9 mouse cellular contexts compared by ENCODE assay signal in the genomic region with DNA sequence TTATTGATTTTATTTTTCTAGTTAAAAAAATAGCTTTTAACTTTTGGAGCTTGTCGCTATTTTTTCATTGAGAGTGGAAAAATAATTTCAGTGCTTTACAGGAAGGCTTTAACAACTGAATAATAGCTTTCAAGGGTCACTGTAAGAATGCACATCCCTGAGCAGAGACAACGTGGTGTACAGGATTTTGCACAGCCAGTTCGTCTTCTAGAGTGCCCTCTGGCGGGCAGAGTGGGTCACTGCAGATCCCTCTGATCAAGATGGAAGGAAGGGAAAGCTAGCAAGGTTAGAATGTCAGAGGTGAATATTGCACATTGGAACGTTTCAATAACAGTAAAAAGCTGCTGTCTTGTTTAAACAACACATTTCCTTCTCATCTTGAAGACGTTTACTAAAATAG. TPM values are rescaled to one million over a fixed set of nuclear protein-coding genes. Genes with fewer than 3 reads are reported as not detected.
DNase-seq lines count a peak whose midpoint lies in the region; TF ChIP-seq lines count a peak whose summit lies in the region.
"Had no signal": no experiment of that assay in that cellular context is flagged by ENCODE, and none has a peak within 500 bp of the region (broad histone marks: within the 10 kb centered on the region; RNA-seq: fewer than 3 reads in every experiment).

No protein-coding gene starts in this region.

- WGBS in forebrain, embryonic 10.5 days: 9% methylated on average over 6 of the region's 6 CpGs

- H3K27ac ChIP-seq in ES-E14 (ENCODE audit: insufficient read depth, low read depth, low read length, poor library complexity, severe bottlenecking): no peak overlapping the region
- H3K27ac ChIP-seq in forebrain, embryonic 10.5 days: no peak overlapping the region
- H3K27ac ChIP-seq: limb, embryonic 15.5 days had no signal

- DNase-seq in ES-E14 (ENCODE audit: low read depth, low spot score): peak; percentile 57
- DNase-seq in brain, adult 2 months (ENCODE audit: low read depth, low spot score): peak; percentile 71
- DNase-seq in forebrain, embryonic 10.5 days (ENCODE audit: extremely low spot score, low spot score): peak; percentile 75
- DNase-seq in heart, postnatal 36 days: peak; percentile 61 to 77
- peak; percentile 80 for DNase-seq in layer of hippocampus, adult 11-12 months (ENCODE audit: low spot score)
- peak; percentile 84 for DNase-seq in lung, postnatal 36 days
- DNase-seq in right cerebral cortex, adult 18-20 months: peak; percentile 77
- peak; percentile 19 for DNase-seq in urinary bladder, postnatal 10 days (ENCODE audit: low spot score)

- H3K9ac ChIP-seq in ES-E14 (ENCODE audit: insufficient read depth, low read depth, low read length, poor library complexity, severe bottlenecking): no peak overlapping the region
- H3K9ac ChIP-seq: limb, embryonic 15.5 days had no signal

- peaks cover 0 to 2% of the 10 kb centered on the region in 2 experiments; a peak in 1 of 4 replicates for H3K4me1 ChIP-seq in ES-E14 (ENCODE audit: control insufficient read depth in 2 of 2, insufficient read depth in 2 of 2, low read length in 2 of 2, poor library complexity in 1 of 2)
- H3K4me1 ChIP-seq in forebrain, embryonic 10.5 days: no peaks in the 10 kb centered on the region
- H3K4me1 ChIP-seq: limb, embryonic 15.5 days had no signal

- H3K27me3 ChIP-seq in forebrain, embryonic 10.5 days (ENCODE audit: poor library complexity, severe bottlenecking): no peaks in the 10 kb centered on the region
- H3K27me3 ChIP-seq: limb, embryonic 15.5 days had no signal

- no peak overlapping the region for H3K4me3 ChIP-seq in ES-E14 (ENCODE audit: insufficient read depth in 1 of 2, low read depth in 1 of 2, low read length in 2 of 2, poor library complexity in 1 of 2, severe bottlenecking in 1 of 2)
- no peak overlapping the region for H3K4me3 ChIP-seq in forebrain, embryonic 10.5 days
- H3K4me3 ChIP-seq: limb, embryonic 15.5 days had no signal

- H3K9me3 ChIP-seq in ES-E14 (ENCODE audit: control insufficient read depth, insufficient read depth, low read depth, low read length): no peaks in the 10 kb centered on the region
- H3K9me3 ChIP-seq in forebrain, embryonic 10.5 days: no peaks in the 10 kb centered on the region
- H3K9me3 ChIP-seq: limb, embryonic 15.5 days had no signal

- intact Hi-C loops in heart, postnatal 36 days (cut with DNase I): loop anchor here (1.0 to 5.0 kb wide), 3 partner anchors 87 to 297 kb away; no protein-coding TSS in a partner anchor

- H3K36me3 ChIP-seq in ES-E14 (ENCODE audit: control insufficient read depth, insufficient read depth, low read length, poor library complexity, severe bottlenecking): no peaks in the 10 kb centered on the region
- H3K36me3 ChIP-seq in forebrain, embryonic 10.5 days (replicated peaks): no peaks in the 10 kb centered on the region
- H3K36me3 ChIP-seq: limb, embryonic 15.5 days had no signal

- in situ Hi-C loops in ES-E14 (cut with MboI; ENCODE audit: low sequenced_read_pairs in 2 of 2, unreplicated experiment in 2 of 2): no loop called here

TF ChIP-seq in ES-E14, 5 proteins besides CTCF, POLR2A, EP300 and RAD21:
- no peak for TF ChIP-seq CHD2 (IDR thresholded peaks at IDR 0.05; ENCODE audit: low read depth, low read length)
- 0 out of 2 replicates have a peak, but pooled peaks have one; percentile 21 for TF ChIP-seq ZC3H11A (IDR thresholded peaks at IDR 0.05; ENCODE audit: borderline replicate concordance, low read depth, low read length)
TF ChIP-seq in ES-E14: peak in this region for 1.

RNA-seq across cellular contexts. Expression of gene Afp, which starts 10.2 kb away (rescaled TPM):
- 0.18 TPM in 1 of 2 replicates, not detected in the other for total RNA-seq in ES-E14 (2012; rRNA removed)
- 0.11 TPM in 1 of 2 replicates, not detected in the other for polyA plus RNA-seq in forebrain, embryonic 10.5 days (2016; fragmentation: Nextera tagmentation; extraction: Ambion mirVana)
- total RNA-seq in heart, postnatal 36 days (2021): not detected

RNA-seq across cellular contexts. Expression of gene Afm, which starts 18.0 kb away (rescaled TPM):
- total RNA-seq in ES-E14 (2012; rRNA removed): not detected in 2 replicates
- not detected in 2 replicates for polyA plus RNA-seq in forebrain, embryonic 10.5 days (2016; fragmentation: Nextera tagmentation; extraction: Ambion mirVana)
- total RNA-seq in heart, postnatal 36 days (2021): not detected
- polyA plus RNA-seq: limb, embryonic 15.5 days had no signal

RNA-seq across cellular contexts. Expression of gene Alb, which starts 40.0 kb away (rescaled TPM):
- total RNA-seq in ES-E14 (2012; rRNA removed): not detected in 2 replicates
- polyA plus RNA-seq in forebrain, embryonic 10.5 days (2016; fragmentation: Nextera tagmentation; extraction: Ambion mirVana): not detected in 2 replicates
- not detected for total RNA-seq in heart, postnatal 36 days (2021)

Comparison
In these comparisons a context has a peak if more than half of its experiments do, and no peak if none do; other contexts are left out.
1. DNase-seq: peak in every context shown above with its lines; median percentile 84 in lung, postnatal 36 days; 80 in layer of hippocampus, adult 11-12 months; 77 in right cerebral cortex, adult 18-20 months; 75 in forebrain, embryonic 10.5 days; 71 in brain, adult 2 months; 69 in heart, postnatal 36 days; 57 in ES-E14; 19 in urinary bladder, postnatal 10 days.